Mouse (Mus musculus) lung, postnatal 0 days (tissue): ENCODE measurements around the gene Sart1. TPM values are rescaled to one million over a fixed set of nuclear protein-coding genes. Genes with fewer than 3 reads are reported as not detected.

ENCODE experiments used
- ATAC-seq: fragments of 200-750 bp; cut with Nextera tagmentation; 2 replicates; pipeline ENCODE4 v1.8.0; 2017; ENCODE audit warnings: moderate library complexity
- DNase-seq: peaks from one replicate; pipeline ENCODE4 v3.0.0-alpha.2; 2016; ENCODE audit warnings: low spot score
- H3K27ac ChIP-seq: fragments of 300-500 bp; sonication (generic); 2 replicates; pipeline ENCODE4 v1.5.1; 2014; ENCODE audit warnings: antibody characterized with exemption, mild to moderate bottlenecking, low read length, mixed read lengths
- H3K27me3 ChIP-seq: fragments of 300-500 bp; sonication (generic); replicated peaks from 2 replicates; pipeline ENCODE4 v1.6.1; 2014; ENCODE audit warnings: low read length, mixed read lengths; ENCODE audit not compliant: insufficient read depth
- H3K36me3 ChIP-seq: fragments of 300-500 bp; sonication (generic); 2 replicates; pipeline ENCODE4 v1.6.1; 2014; ENCODE audit warnings: low read length, mixed read lengths; ENCODE audit not compliant: insufficient read depth
- H3K4me1 ChIP-seq: fragments of 300-500 bp; sonication (generic); 2 replicates; pipeline ENCODE4 v1.6.1; 2014; ENCODE audit warnings: antibody characterized with exemption, low read depth, low read length, mixed read lengths; ENCODE audit not compliant: insufficient read depth
- H3K4me2 ChIP-seq: fragments of 300-500 bp; sonication (generic); replicated peaks from 2 replicates; pipeline ENCODE4 v1.6.1; 2014; ENCODE audit warnings: low read depth, mild to moderate bottlenecking, low read length, moderate library complexity, mixed read lengths
- H3K4me3 ChIP-seq: fragments of 300-500 bp; sonication (generic); 2 replicates; pipeline ENCODE4 v1.5.1; 2014; ENCODE audit warnings: low read depth, low read length
- H3K9ac ChIP-seq: fragments of 300-500 bp; sonication (generic); replicated peaks from 2 replicates; pipeline ENCODE4 v1.6.1; 2014; ENCODE audit warnings: low read depth, mild to moderate bottlenecking
- H3K9me3 ChIP-seq: fragments of 300-500 bp; sonication (generic); 2 replicates; pipeline ENCODE4 v1.6.1; 2016; ENCODE audit warnings: low read length, mixed read lengths
- CTCF ChIP-seq: IDR thresholded peaks from 2 replicates; pipeline ENCODE4 v1.5.1; 2016; ENCODE audit warnings: antibody characterized with exemption, mild to moderate bottlenecking
- EP300 ChIP-seq: IDR thresholded peaks from 2 replicates; pipeline ENCODE4 v1.6.1; 2016; ENCODE audit warnings: antibody characterized with exemption, mild to moderate bottlenecking, control low read depth
- WGBS: fragments of 180-500 bp; shearing (Covaris S2); extraction: QIAGEN DNeasy Blood & Tissue Kit; methylation state at CpG from one replicate; pipeline ENCODE4 v1.1.7; 2014; 5-methylcytosine and 5-hydroxymethylcytosine counted together
- polyA plus RNA-seq: library from polyadenylated mRNA; unstranded; fragments of >200 nt; fragmentation: Nextera tagmentation; extraction: Ambion mirVana; gene quantifications from 2 replicates; pipeline ENCODE4 v1.2.1, GENCODE M21; 2015

Gene Sart1
- polyA plus RNA-seq, 1 experiment from 2014 or later: 35.2 TPM

DNA sequence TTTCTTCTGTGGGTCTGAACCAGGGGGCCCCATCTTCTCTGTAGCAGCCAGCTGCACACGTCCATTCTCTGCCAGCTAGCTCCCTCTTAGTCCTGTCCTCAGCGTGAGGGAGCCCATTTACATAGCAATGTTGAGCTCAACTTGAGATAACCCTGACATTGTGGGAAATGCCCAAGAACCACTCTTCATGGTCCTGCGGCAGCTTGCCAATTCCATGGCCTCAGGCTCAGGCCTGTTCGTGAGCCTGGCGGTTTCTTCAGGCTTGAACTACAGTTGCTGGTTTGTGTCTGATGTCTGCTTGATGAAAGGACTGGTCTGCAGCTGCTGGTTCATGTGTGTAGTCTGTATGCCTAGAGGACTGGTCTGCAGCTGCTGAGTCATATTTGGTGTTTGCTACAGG, 53.8 kb downstream of the Sart1 start:
- TF ChIP-seq CTCF: no peak
- no peak for TF ChIP-seq EP300
- 57% methylated on average over 5 of the region's 5 CpGs for WGBS
- no peak for ATAC-seq

DNA sequence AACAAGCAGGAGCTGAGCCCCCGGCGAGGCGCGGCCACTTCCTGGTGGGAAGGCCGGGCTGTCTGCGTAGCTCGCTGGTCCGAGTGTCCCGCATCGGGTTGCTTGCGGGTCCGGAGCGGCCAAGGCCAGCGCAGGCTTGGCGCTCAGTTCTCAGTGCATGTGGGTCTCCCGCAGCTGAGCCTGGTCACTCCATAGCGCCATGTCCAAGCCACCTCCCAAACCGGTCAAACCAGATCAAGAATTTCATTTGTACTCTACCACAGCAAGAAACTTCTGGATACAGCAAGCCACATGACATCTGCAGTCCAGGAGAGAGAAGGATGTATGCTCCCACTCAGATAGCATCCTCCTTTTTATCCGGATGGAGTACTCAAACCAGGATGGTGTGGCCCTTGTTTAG, 60.5 kb downstream of the Sart1 start:
- Histone ChIP-seq H3K27me3 (no peaks in the 10 kb centered on the region), H3K9ac (no peak overlapping the region), H3K36me3 (no peaks in the 10 kb centered on the region), H3K4me3 (no peak overlapping the region), H3K4me1 (no peaks in the 10 kb centered on the region), H3K9me3 (no peaks in the 10 kb centered on the region), H3K27ac (no peak overlapping the region), H3K4me2 (no peak overlapping the region)
- no peak for ATAC-seq
- no peak for TF ChIP-seq EP300
- no peak for TF ChIP-seq CTCF
- peak; percentile 31 for DNase-seq
- WGBS: 55% methylated on average over 19 of the region's 19 CpGs

More for the DNA sequence above, 53.8 kb downstream of the Sart1 start:
- no peaks in the 10 kb centered on the region for H3K27me3 ChIP-seq
- no peaks in the 10 kb centered on the region for H3K4me1 ChIP-seq
- no peak overlapping the region for H3K9ac ChIP-seq
- H3K27ac ChIP-seq: no peak overlapping the region
- no peak for DNase-seq
- no peaks in the 10 kb centered on the region for H3K36me3 ChIP-seq
- no peak overlapping the region for H3K4me2 ChIP-seq
- no peaks in the 10 kb centered on the region for H3K9me3 ChIP-seq
- no peak overlapping the region for H3K4me3 ChIP-seq

Other genes with a start within 250 kb of the Sart1 start
- gene Pacs1, start 115.6 kb downstream of the Sart1 start, polyA plus RNA-seq: 9.3 and 10.4 TPM in 2 replicates
- 200 TPM in 2 replicates for gene Sf3b2, start 93.2 kb downstream of the Sart1 start, polyA plus RNA-seq
- 0.55 and 0.57 TPM in 2 replicates for gene Gal3st3, start 90.4 kb downstream of the Sart1 start, polyA plus RNA-seq
- not detected in 2 replicates for gene Catsper1, start 53.0 kb downstream of the Sart1 start, polyA plus RNA-seq
- gene Cst6, start 39.1 kb downstream of the Sart1 start, polyA plus RNA-seq: 0.65 and 1.4 TPM in 2 replicates
- gene Eif1ad, start 22.0 kb downstream of the Sart1 start, polyA plus RNA-seq: 21.5 and 25.4 TPM in 2 replicates
- 182 and 191 TPM in 2 replicates for gene Banf1, start 21.5 kb downstream of the Sart1 start, polyA plus RNA-seq
- 1.1 TPM in 2 replicates for gene Tsga10ip, start 13.8 kb upstream of the Sart1 start, polyA plus RNA-seq
- gene Drap1, start 36.3 kb upstream of the Sart1 start, polyA plus RNA-seq: 352 and 379 TPM in 2 replicates
- 61.7 and 63.6 TPM in 2 replicates for gene AI837181, start 36.4 kb upstream of the Sart1 start, polyA plus RNA-seq
- 0.31 TPM in 1 of 2 replicates, not detected in the other for gene Fosl1, start 58.8 kb upstream of the Sart1 start, polyA plus RNA-seq
- gene Ccdc85b, start 69.2 kb upstream of the Sart1 start, polyA plus RNA-seq: 14.4 and 18.0 TPM in 2 replicates
- gene Fibp, start 71.9 kb upstream of the Sart1 start, polyA plus RNA-seq: 133 and 135 TPM in 2 replicates
- gene Ctsw, start 79.8 kb upstream of the Sart1 start, polyA plus RNA-seq: 2.6 and 2.8 TPM in 2 replicates
- gene Efemp2, start 85.3 kb upstream of the Sart1 start, polyA plus RNA-seq: 91.8 and 96.1 TPM in 2 replicates
- 46.7 and 50.2 TPM in 2 replicates for gene Mus81, start 99.7 kb upstream of the Sart1 start, polyA plus RNA-seq
- 1,591 and 1,653 TPM in 2 replicates for gene Cfl1, start 101.8 kb upstream of the Sart1 start, polyA plus RNA-seq
- not detected in 2 replicates for gene 1700020D05Rik, start 115.1 kb upstream of the Sart1 start, polyA plus RNA-seq
- gene Snx32, start 121.8 kb upstream of the Sart1 start, polyA plus RNA-seq: 3.6 and 3.7 TPM in 2 replicates
- 2.1 and 2.2 TPM in 2 replicates for gene Ovol1, start 171.9 kb upstream of the Sart1 start, polyA plus RNA-seq
- 3.9 and 4.3 TPM in 2 replicates for gene Ap5b1, start 179.3 kb upstream of the Sart1 start, polyA plus RNA-seq
- gene Rnaseh2c, start 213.2 kb upstream of the Sart1 start, polyA plus RNA-seq: 59.6 and 68.5 TPM in 2 replicates
- 51.1 and 51.9 TPM in 2 replicates for gene Kat5, start 221.5 kb upstream of the Sart1 start, polyA plus RNA-seq
- gene Rela, start 248.8 kb upstream of the Sart1 start, polyA plus RNA-seq: 50.1 and 51.5 TPM in 2 replicates